Mouse (Mus musculus) kidney, embryonic 15.5 days (tissue): ENCODE measurements around the gene Fam198a. TPM values are rescaled to one million over a fixed set of nuclear protein-coding genes. Genes with fewer than 3 reads are reported as not detected.

Experiments used
- ATAC-seq: fragments of 200-750 bp; cut with Nextera tagmentation; replicated peaks from 2 replicates; pipeline ENCODE4 v1.8.0; 2017; ENCODE audit warnings: moderate TSS enrichment; ENCODE audit not compliant: low FRiP score
- H3K27ac ChIP-seq: fragments of 300-500 bp; sonication (generic); 2 replicates; pipeline ENCODE4 v1.5.1; 2015; ENCODE audit warnings: mild to moderate bottlenecking, inconsistent platforms
- H3K27me3 ChIP-seq: fragments of 300-500 bp; sonication (generic); 2 replicates; pipeline ENCODE4 v1.6.1; 2015; ENCODE audit warnings: inconsistent platforms
- H3K36me3 ChIP-seq: fragments of 300-500 bp; sonication (generic); 2 replicates; pipeline ENCODE4 v1.6.1; 2015; ENCODE audit warnings: inconsistent platforms
- H3K4me1 ChIP-seq: fragments of 300-500 bp; sonication (generic); 2 replicates; pipeline ENCODE4 v1.6.1; 2015; ENCODE audit warnings: inconsistent platforms
- H3K4me2 ChIP-seq: fragments of 300-500 bp; sonication (generic); 2 replicates; pipeline ENCODE4 v1.6.1; 2015; ENCODE audit warnings: moderate library complexity, mild to moderate bottlenecking, inconsistent platforms
- H3K4me3 ChIP-seq: fragments of 300-500 bp; sonication (generic); replicated peaks from 2 replicates; pipeline ENCODE4 v1.5.1; 2015; ENCODE audit warnings: mild to moderate bottlenecking, inconsistent platforms
- H3K9ac ChIP-seq: fragments of 300-500 bp; sonication (generic); 2 replicates; pipeline ENCODE4 v1.6.1; 2015; ENCODE audit warnings: mild to moderate bottlenecking, inconsistent platforms
- H3K9me3 ChIP-seq: fragments of 300-500 bp; sonication (generic); replicated peaks from 2 replicates; pipeline ENCODE4 v1.6.1; 2016; ENCODE audit warnings: inconsistent platforms
- WGBS: fragments of 180-500 bp; shearing (Covaris S2); methylation state at CpG from one replicate; pipeline ENCODE4 v1.1.7; 2015; ENCODE audit warnings: mixed read lengths; 5-methylcytosine and 5-hydroxymethylcytosine counted together
- polyA plus RNA-seq: library from polyadenylated mRNA; unstranded; fragments of >200 nt; fragmentation: Nextera tagmentation; extraction: Ambion mirVana; gene quantifications from 2 replicates; pipeline ENCODE4 v1.2.1, GENCODE M21; 2015

Gene Fam198a
- polyA plus RNA-seq, 1 experiment from 2014 or later, result 2.1 TPM

DNA sequence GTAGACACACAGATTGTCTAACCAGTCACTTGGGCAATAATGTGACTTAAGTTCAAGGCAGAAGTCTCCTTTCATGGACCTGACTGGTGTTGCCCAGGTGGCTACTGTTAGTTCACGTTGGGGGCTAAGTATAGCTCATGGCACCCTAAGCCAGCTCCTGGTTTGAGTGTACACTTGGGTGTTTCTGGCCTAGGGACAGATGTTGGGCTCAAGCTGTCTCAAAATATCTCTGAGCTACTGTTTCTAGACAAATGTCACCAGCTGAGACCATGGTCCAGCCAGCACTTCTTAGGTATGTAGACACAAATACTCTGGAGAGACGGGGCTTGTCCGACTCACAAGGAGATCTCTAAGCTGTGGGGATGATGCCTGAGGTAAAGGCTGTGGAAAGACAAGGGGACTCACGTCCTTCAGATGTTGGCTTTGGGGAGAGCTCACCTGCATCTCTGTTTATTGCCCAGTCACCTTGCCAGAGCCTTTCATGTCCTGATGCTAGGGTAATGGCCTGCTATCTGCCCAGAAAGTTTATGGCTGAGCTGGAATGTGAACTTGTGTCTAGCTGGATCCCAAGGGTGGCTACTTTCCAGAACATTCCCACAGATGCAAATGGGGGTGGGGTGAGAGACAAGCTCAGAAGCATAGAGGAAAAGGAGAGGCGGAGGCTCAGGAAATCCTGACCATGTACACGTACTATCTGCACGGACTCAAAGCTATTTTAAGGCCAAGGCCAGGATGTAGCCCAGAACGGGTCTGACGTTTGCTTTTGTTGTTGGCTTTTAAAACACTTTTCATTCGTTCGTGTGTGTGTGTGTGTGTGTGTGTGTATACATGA, 77.3 kb downstream of the Fam198a start:
- Histone ChIP-seq H3K27me3 (no peaks in the 10 kb centered on the region), H3K4me3 (no peak overlapping the region), H3K27ac (peak overlapping the region; percentile 57), H3K4me1 (peaks cover 21% of the 10 kb centered on the region), H3K4me2 (no peak overlapping the region), H3K9me3 (no peaks in the 10 kb centered on the region), H3K9ac (no peak overlapping the region), H3K36me3 (no peaks in the 10 kb centered on the region)
- 68% methylated on average over 11 of the region's 11 CpGs for WGBS
- peak; percentile 20; the same call in 1 of the 2 replicates for ATAC-seq

GRCm38 (mm10) chr9:122029765-122030164, 79.0 kb downstream of the Fam198a start:
- Histone ChIP-seq H3K4me2 (no peak overlapping the region), H3K9me3 (no peaks in the 10 kb centered on the region), H3K36me3 (no peaks in the 10 kb centered on the region), H3K27ac (no peak overlapping the region), H3K27me3 (no peaks in the 10 kb centered on the region), H3K9ac (no peak overlapping the region), H3K4me3 (no peak overlapping the region), H3K4me1 (peaks cover 19% of the 10 kb centered on the region)
- ATAC-seq, result no peak
- WGBS, result 87% methylated on average over 7 of the region's 7 CpGs

Other genes starting within 250 kb of the Fam198a start
- 10.5 and 10.6 TPM in 2 replicates for gene Sec22c, start 245.5 kb upstream of the Fam198a start, polyA plus RNA-seq
- 113 and 128 TPM in 2 replicates for gene Ss18l2, start 240.7 kb upstream of the Fam198a start, polyA plus RNA-seq
- 59.6 and 67.8 TPM in 2 replicates for gene Nktr, start 231.8 kb upstream of the Fam198a start, polyA plus RNA-seq
- gene Zfp651, start 191.7 kb upstream of the Fam198a start, polyA plus RNA-seq, result 12.8 and 15.3 TPM in 2 replicates
- 1.8 and 2.9 TPM in 2 replicates for gene Klhl40, start 173.4 kb upstream of the Fam198a start, polyA plus RNA-seq
- 0.69 and 0.80 TPM in 2 replicates for gene Hhatl, start 158.5 kb upstream of the Fam198a start, polyA plus RNA-seq
- 0.47 and 0.53 TPM in 2 replicates for gene Ccdc13, start 111.5 kb upstream of the Fam198a start, polyA plus RNA-seq
- gene Higd1a, start 92.6 kb upstream of the Fam198a start, polyA plus RNA-seq, result 151 and 153 TPM in 2 replicates
- 0.40 and 0.57 TPM in 2 replicates for gene Ackr2, start 52.6 kb upstream of the Fam198a start, polyA plus RNA-seq
- gene Cyp8b1, start 34.7 kb upstream of the Fam198a start, polyA plus RNA-seq, result 0.10 TPM in 1 of 2 replicates, not detected in the other
- 14.7 and 17.1 TPM in 2 replicates for gene Pomgnt2, start 46.1 kb downstream of the Fam198a start, polyA plus RNA-seq
- gene Snrk, start 166.3 kb downstream of the Fam198a start, polyA plus RNA-seq, result 59.8 and 62.7 TPM in 2 replicates